Mouse (Mus musculus): Measurements from ENCODE around the gene Sema3b. TPM values are rescaled to one million over a fixed set of nuclear protein-coding genes. Genes with fewer than 3 reads are reported as not detected.

Gene Sema3b
- polyA plus RNA-seq, 1 experiment = 55.4 TPM

- WGBS = 9% methylated on average over 6 of the region's 6 CpGs
- Histone ChIP-seq H3K4me1 (ENCODE audit: control insufficient read depth, insufficient read depth, insufficient read length, low read length) (peaks cover 40% of the 10 kb centered on the region), H3K27ac (ENCODE audit: insufficient read depth, low read depth, low read length) (peak overlapping the region; percentile 72), H3K27me3 (ENCODE audit: control insufficient read depth, insufficient read depth, low read length) (no peaks in the 10 kb centered on the region), H3K36me3 (ENCODE audit: control insufficient read depth, insufficient read depth, low read length) (0 out of 2 replicates have a peak, but pooled peaks cover 2% of the 10 kb centered on the region), H3K4me3 (ENCODE audit: low read depth, low read length) (peak overlapping the region; percentile 92)
- no peak for TF ChIP-seq POLR2A (IDR thresholded peaks at IDR 0.05; ENCODE audit: low read depth, low read length)
- TF ChIP-seq CTCF (IDR thresholded peaks at IDR 0.05; ENCODE audit: extremely low read depth, insufficient read length, insufficient replicate concordance, low read depth, low read length) = no peak
These were observed 23.4 kb upstream of the Sema3b start for GRCm38 (mm10) chr9:107632478-107632877.

GRCm38 (mm10) chr9:107631861-107632260 is 22.8 kb upstream of the Sema3b start:
- no peak for TF ChIP-seq POLR2A (IDR thresholded peaks at IDR 0.05; ENCODE audit: low read depth, low read length)
- TF ChIP-seq CTCF (IDR thresholded peaks at IDR 0.05; ENCODE audit: extremely low read depth, insufficient read length, insufficient replicate concordance, low read depth, low read length) = no peak
- H3K36me3 ChIP-seq (ENCODE audit: control insufficient read depth, insufficient read depth, low read length) = 0 out of 2 replicates have a peak, but pooled peaks cover 2% of the 10 kb centered on the region
- H3K4me3 ChIP-seq (ENCODE audit: low read depth, low read length) = no peak overlapping the region
- peaks cover 43% of the 10 kb centered on the region for H3K4me1 ChIP-seq (ENCODE audit: control insufficient read depth, insufficient read depth, insufficient read length, low read length)
- 93% methylated on average over 8 of the region's 8 CpGs for WGBS
- H3K27me3 ChIP-seq (ENCODE audit: control insufficient read depth, insufficient read depth, low read length) = no peaks in the 10 kb centered on the region
- no peak overlapping the region for H3K27ac ChIP-seq (ENCODE audit: insufficient read depth, low read depth, low read length)

- Histone ChIP-seq H3K27me3 (ENCODE audit: control insufficient read depth, insufficient read depth, low read length) (no peaks in the 10 kb centered on the region), H3K4me3 (ENCODE audit: low read depth, low read length) (no peak overlapping the region), H3K27ac (ENCODE audit: insufficient read depth, low read depth, low read length) (no peak overlapping the region), H3K4me1 (ENCODE audit: control insufficient read depth, insufficient read depth, insufficient read length, low read length) (peaks cover 48% of the 10 kb centered on the region), H3K36me3 (ENCODE audit: control insufficient read depth, insufficient read depth, low read length) (0 out of 2 replicates have a peak, but pooled peaks cover 2% of the 10 kb centered on the region)
- no peak for TF ChIP-seq POLR2A (IDR thresholded peaks at IDR 0.05; ENCODE audit: low read depth, low read length)
- TF ChIP-seq CTCF (IDR thresholded peaks at IDR 0.05; ENCODE audit: extremely low read depth, insufficient read length, insufficient replicate concordance, low read depth, low read length) = no peak
- WGBS = 81% methylated on average over 9 of the region's 9 CpGs
These were observed 22.3 kb upstream of the Sema3b start for GRCm38 (mm10) chr9:107631311-107631826.

- Histone ChIP-seq H3K4me1 (ENCODE audit: control insufficient read depth, insufficient read depth, insufficient read length, low read length) (peaks cover 47% of the 10 kb centered on the region), H3K27me3 (ENCODE audit: control insufficient read depth, insufficient read depth, low read length) (no peaks in the 10 kb centered on the region), H3K36me3 (ENCODE audit: control insufficient read depth, insufficient read depth, low read length) (peaks cover 2% of the 10 kb centered on the region; the same call in 1 of the 2 replicates), H3K4me3 (ENCODE audit: low read depth, low read length) (no peak overlapping the region), H3K27ac (ENCODE audit: insufficient read depth, low read depth, low read length) (no peak overlapping the region)
- TF ChIP-seq CTCF (IDR thresholded peaks at IDR 0.05; ENCODE audit: extremely low read depth, insufficient read length, insufficient replicate concordance, low read depth, low read length) = no peak
- TF ChIP-seq POLR2A (IDR thresholded peaks at IDR 0.05; ENCODE audit: low read depth, low read length) = no peak
- WGBS = 59% methylated on average over 4 of the region's 4 CpGs
These were observed 21.5 kb upstream of the Sema3b start for GRCm38 (mm10) chr9:107630576-107630975.

- H3K27ac ChIP-seq (ENCODE audit: insufficient read depth, low read depth, low read length) = peak overlapping the region; percentile 29; the same call in 1 of the 2 replicates
- no peaks in the 10 kb centered on the region for H3K27me3 ChIP-seq (ENCODE audit: control insufficient read depth, insufficient read depth, low read length)
- peaks cover 50% of the 10 kb centered on the region for H3K4me1 ChIP-seq (ENCODE audit: control insufficient read depth, insufficient read depth, insufficient read length, low read length)
- WGBS = 23% methylated on average over 14 of the region's 14 CpGs
- peaks cover 4% of the 10 kb centered on the region for H3K36me3 ChIP-seq (ENCODE audit: control insufficient read depth, insufficient read depth, low read length)
- TF ChIP-seq POLR2A (IDR thresholded peaks at IDR 0.05; ENCODE audit: low read depth, low read length) (no peak), CTCF (IDR thresholded peaks at IDR 0.05; ENCODE audit: extremely low read depth, insufficient read length, insufficient replicate concordance, low read depth, low read length) (no peak)
- peak overlapping the region; percentile 16 for H3K4me3 ChIP-seq (ENCODE audit: low read depth, low read length)
These were observed 20.9 kb upstream of the Sema3b start for GRCm38 (mm10) chr9:107629901-107630425.

- WGBS = 26% methylated on average over 4 of the region's 4 CpGs
- TF ChIP-seq CTCF (IDR thresholded peaks at IDR 0.05; ENCODE audit: extremely low read depth, insufficient read length, insufficient replicate concordance, low read depth, low read length) (no peak), POLR2A (IDR thresholded peaks at IDR 0.05; ENCODE audit: low read depth, low read length) (no peak)
- peaks cover 55% of the 10 kb centered on the region for H3K4me1 ChIP-seq (ENCODE audit: control insufficient read depth, insufficient read depth, insufficient read length, low read length)
These were observed 20.3 kb upstream of the Sema3b start for GRCm38 (mm10) chr9:107629411-107629730.

GRCm38 (mm10) chr9:107628721-107629410 is 19.8 kb upstream of the Sema3b start:
- H3K36me3 ChIP-seq (ENCODE audit: control insufficient read depth, insufficient read depth, low read length) = peaks cover 4% of the 10 kb centered on the region
- no peak for TF ChIP-seq CTCF (IDR thresholded peaks at IDR 0.05; ENCODE audit: extremely low read depth, insufficient read length, insufficient replicate concordance, low read depth, low read length)
- no peak for TF ChIP-seq POLR2A (IDR thresholded peaks at IDR 0.05; ENCODE audit: low read depth, low read length)
- H3K27ac ChIP-seq (ENCODE audit: insufficient read depth, low read depth, low read length) = peak overlapping the region; percentile 54
- H3K4me3 ChIP-seq (ENCODE audit: low read depth, low read length) = peak overlapping the region; percentile 24
- 66% methylated on average over 14 of the region's 15 CpGs for WGBS
- H3K4me1 ChIP-seq (ENCODE audit: control insufficient read depth, insufficient read depth, insufficient read length, low read length) = peaks cover 59% of the 10 kb centered on the region
- H3K27me3 ChIP-seq (ENCODE audit: control insufficient read depth, insufficient read depth, low read length) = no peaks in the 10 kb centered on the region

More at GRCm38 (mm10) chr9:107629411-107629730, 20.3 kb upstream of the Sema3b start:
- Histone ChIP-seq H3K36me3 (ENCODE audit: control insufficient read depth, insufficient read depth, low read length) (peaks cover 4% of the 10 kb centered on the region), H3K27me3 (ENCODE audit: control insufficient read depth, insufficient read depth, low read length) (no peaks in the 10 kb centered on the region), H3K27ac (ENCODE audit: insufficient read depth, low read depth, low read length) (peak overlapping the region; percentile 54), H3K4me3 (ENCODE audit: low read depth, low read length) (peak overlapping the region; percentile 24; the same call in 1 of the 2 replicates)
